Mouse (Mus musculus) embryonic facial prominence, embryonic 12.5 days (tissue): ENCODE results near the gene Iqub. TPM values are rescaled to one million over a fixed set of nuclear protein-coding genes. Genes with fewer than 3 reads are reported as not detected.

Experiments used
- ATAC-seq: fragments of 200-750 bp; cut with Nextera tagmentation; 2 replicates; pipeline ENCODE4 v1.8.0; 2017; ENCODE audit not compliant: insufficient number of reproducible peaks, insufficient read depth, low FRiP score, low TSS enrichment
- H3K27ac ChIP-seq: fragments of 300-500 bp; sonication (generic); 2 replicates; pipeline ENCODE4 v1.5.1; 2016; ENCODE audit warnings: mild to moderate bottlenecking
- H3K27me3 ChIP-seq: fragments of 300-500 bp; sonication (generic); 2 replicates; pipeline ENCODE4 v1.6.1; 2016; ENCODE audit warnings: mild to moderate bottlenecking, moderate library complexity
- H3K36me3 ChIP-seq: fragments of 300-500 bp; sonication (generic); 2 replicates; pipeline ENCODE4 v1.6.1; 2016; ENCODE audit warnings: mild to moderate bottlenecking
- H3K4me1 ChIP-seq: fragments of 300-500 bp; sonication (generic); 2 replicates; pipeline ENCODE4 v1.6.1; 2016
- H3K4me2 ChIP-seq: fragments of 300-500 bp; sonication (generic); replicated peaks from 2 replicates; pipeline ENCODE4 v1.6.1; 2016; ENCODE audit warnings: mild to moderate bottlenecking, moderate library complexity
- H3K4me3 ChIP-seq: fragments of 300-500 bp; sonication (generic); 2 replicates; pipeline ENCODE4 v1.5.1; 2016; ENCODE audit warnings: mild to moderate bottlenecking
- H3K9ac ChIP-seq: fragments of 300-500 bp; sonication (generic); 2 replicates; pipeline ENCODE4 v1.6.1; 2016; ENCODE audit warnings: mild to moderate bottlenecking, moderate library complexity
- H3K9me3 ChIP-seq: fragments of 300-500 bp; sonication (generic); 2 replicates; pipeline ENCODE4 v1.6.1; 2016; ENCODE audit warnings: mild to moderate bottlenecking, moderate library complexity
- WGBS: fragments of 180-500 bp; shearing (Covaris S2); methylation state at CpG from one replicate; pipeline ENCODE4 v1.1.7; 2016; 5-methylcytosine and 5-hydroxymethylcytosine counted together
- polyA plus RNA-seq: library from polyadenylated mRNA; unstranded; fragments of >200 nt; fragmentation: Nextera tagmentation; extraction: Ambion mirVana; gene quantifications from 2 replicates; pipeline ENCODE4 v1.2.1, GENCODE M21; 2016

Iqub gene
- polyA plus RNA-seq, 1 experiment from 2014 or later, result 0.08 TPM

- H3K27ac ChIP-seq, result no peak overlapping the region
- no peaks in the 10 kb centered on the region for H3K4me1 ChIP-seq
- WGBS, result 65% methylated on average over 3 of the region's 3 CpGs
- H3K36me3 ChIP-seq, result no peaks in the 10 kb centered on the region
- H3K9me3 ChIP-seq, result no peaks in the 10 kb centered on the region
- H3K9ac ChIP-seq, result no peak overlapping the region
- ATAC-seq, result no peak
- no peak overlapping the region for H3K4me2 ChIP-seq
- no peaks in the 10 kb centered on the region for H3K27me3 ChIP-seq
- H3K4me3 ChIP-seq, result no peak overlapping the region
Observed at GRCm38 (mm10) chr6:24532804-24533203, 17.9 kb upstream of the Iqub start.

GRCm38 (mm10) chr6:24530711-24531420 lies 16.0 kb upstream of the Iqub start:
- Histone ChIP-seq H3K4me3 (no peak overlapping the region), H3K9ac (no peak overlapping the region; the same call in 1 of the 2 replicates), H3K4me1 (peaks cover 8% of the 10 kb centered on the region), H3K27ac (no peak overlapping the region), H3K36me3 (no peaks in the 10 kb centered on the region), H3K9me3 (no peaks in the 10 kb centered on the region), H3K4me2 (peak overlapping the region; percentile 40), H3K27me3 (no peaks in the 10 kb centered on the region)
- WGBS, result 39% methylated on average over 11 of the region's 11 CpGs
- no peak for ATAC-seq

GRCm38 (mm10) chr6:24530166-24530565 lies 15.3 kb upstream of the Iqub start:
- H3K9ac ChIP-seq, result no peak overlapping the region; the same call in 1 of the 2 replicates
- peaks cover 8% of the 10 kb centered on the region for H3K4me1 ChIP-seq
- no peaks in the 10 kb centered on the region for H3K36me3 ChIP-seq
- H3K4me3 ChIP-seq, result no peak overlapping the region
- no peak overlapping the region for H3K27ac ChIP-seq
- H3K4me2 ChIP-seq, result peak overlapping the region; percentile 40
- H3K27me3 ChIP-seq, result no peaks in the 10 kb centered on the region
- no peaks in the 10 kb centered on the region for H3K9me3 ChIP-seq
- 18% methylated on average over 4 of the region's 4 CpGs for WGBS
- no peak for ATAC-seq

- Histone ChIP-seq H3K27ac (0 out of 2 replicates have a peak within 1 kb of the TSS, but pooled peaks have one; percentile 23), H3K4me3 (peak within 1 kb of the TSS; percentile 78), H3K36me3 (0 out of 2 replicates have a peak, but pooled peaks cover 4% of the 10 kb centered on the region), H3K9ac (peak within 1 kb of the TSS; percentile 74), H3K9me3 (no peaks in the 10 kb centered on the region), H3K4me2 (peak within 1 kb of the TSS; percentile 69), H3K4me1 (peaks cover 8% of the 10 kb centered on the region), H3K27me3 (no peaks in the 10 kb centered on the region)
- no peak for ATAC-seq
- WGBS, result 51% methylated on average over 2 of the region's 2 CpGs
Observed at GRCm38 (mm10) chr6:24528064-24528243, 13.1 kb upstream of the Iqub start, which contains the start of gene Asb15. Gene Asb15 (plus strand): TSS chr6:24528144.

- no peaks in the 10 kb centered on the region for H3K9me3 ChIP-seq
- H3K4me3 ChIP-seq, result peak within 1 kb of the TSS; percentile 78
- H3K36me3 ChIP-seq, result peaks cover 6% of the 10 kb centered on the region; the same call in 1 of the 2 replicates
- ATAC-seq, result peak; percentile 98
- no peaks in the 10 kb centered on the region for H3K27me3 ChIP-seq
- peak within 1 kb of the TSS; percentile 74 for H3K9ac ChIP-seq
- H3K4me1 ChIP-seq, result peaks cover 8% of the 10 kb centered on the region
- under 1% methylated on average over 53 of the region's 53 CpGs for WGBS
- H3K4me2 ChIP-seq, result peak within 1 kb of the TSS; percentile 69
- 0 out of 2 replicates have a peak within 1 kb of the TSS, but pooled peaks have one; percentile 23 for H3K27ac ChIP-seq
Observed at GRCm38 (mm10) chr6:24527155-24528063, 12.5 kb upstream of the Iqub start, which contains the start of gene Ndufa5. Gene Ndufa5 (minus strand): TSS chr6:24528013.

DNA sequence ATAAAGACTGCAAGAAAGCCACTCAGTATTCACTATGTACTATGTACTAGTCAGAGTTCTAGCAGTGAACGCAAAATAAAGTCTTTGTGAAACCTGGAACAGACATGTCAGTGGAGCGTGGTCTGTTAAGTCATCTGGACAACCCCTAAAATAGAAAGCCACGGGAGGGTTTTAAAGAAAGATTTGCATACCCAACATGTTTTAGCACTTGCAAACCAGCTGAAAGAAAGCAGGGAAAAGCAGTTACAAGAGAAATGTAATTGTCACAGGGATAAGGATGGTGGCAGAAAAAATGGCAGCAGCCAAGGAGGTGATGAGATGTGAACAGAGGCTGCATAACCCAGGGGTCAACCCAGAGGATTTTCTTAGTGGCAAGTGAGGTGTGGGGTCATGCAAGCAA lies 10.8 kb upstream of the Iqub start:
- peaks cover 8% of the 10 kb centered on the region for H3K4me1 ChIP-seq
- no peak overlapping the region for H3K9ac ChIP-seq
- H3K27ac ChIP-seq, result no peak overlapping the region
- no peaks in the 10 kb centered on the region for H3K9me3 ChIP-seq
- H3K4me2 ChIP-seq, result no peak overlapping the region; the same call in 1 of the 2 replicates
- H3K36me3 ChIP-seq, result peaks cover 18% of the 10 kb centered on the region; the same call in 1 of the 2 replicates
- no peak for ATAC-seq
- 93% methylated on average over 3 of the region's 3 CpGs for WGBS
- no peaks in the 10 kb centered on the region for H3K27me3 ChIP-seq
- H3K4me3 ChIP-seq, result no peak overlapping the region

- Histone ChIP-seq H3K36me3 (peaks cover 12% of the 10 kb centered on the region), H3K4me1 (peaks cover 5% of the 10 kb centered on the region; the same call in 1 of the 2 replicates), H3K9me3 (no peaks in the 10 kb centered on the region), H3K27me3 (no peaks in the 10 kb centered on the region), H3K27ac (no peak overlapping the region), H3K4me2 (no peak overlapping the region), H3K4me3 (no peak overlapping the region), H3K9ac (no peak overlapping the region)
- no peak for ATAC-seq
- WGBS, result 44% methylated on average over 2 of the region's 2 CpGs
Observed at GRCm38 (mm10) chr6:24516197-24516596, 1.3 kb upstream of the Iqub start.

DNA sequence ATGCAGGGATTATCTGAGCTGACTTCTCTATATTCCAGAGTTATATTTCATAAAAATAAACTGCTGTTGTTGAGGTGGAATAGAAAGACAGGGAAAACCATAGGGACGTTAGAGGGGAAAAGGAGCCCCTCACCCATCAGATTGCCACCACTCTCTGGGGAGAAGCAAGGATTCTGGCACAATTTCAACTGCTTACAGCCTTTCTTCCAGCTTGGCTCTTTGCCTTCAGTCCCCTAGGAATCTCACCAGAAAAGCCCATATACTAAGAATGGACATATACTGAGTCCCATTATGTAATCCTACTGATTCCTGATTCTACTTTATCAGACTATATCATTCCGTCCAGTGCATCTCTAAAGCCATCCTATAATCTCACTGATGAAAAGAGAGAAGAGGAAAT lies 10.7 kb downstream of the Iqub start:
- no peak for ATAC-seq
- no peak overlapping the region for H3K27ac ChIP-seq
- no peak overlapping the region for H3K9ac ChIP-seq
- no peaks in the 10 kb centered on the region for H3K4me1 ChIP-seq
- H3K36me3 ChIP-seq, result no peaks in the 10 kb centered on the region
- H3K4me3 ChIP-seq, result no peak overlapping the region
- H3K27me3 ChIP-seq, result no peaks in the 10 kb centered on the region
- no peaks in the 10 kb centered on the region for H3K9me3 ChIP-seq
- WGBS, result 85% methylated on average over 2 of the region's 2 CpGs
- H3K4me2 ChIP-seq, result no peak overlapping the region

GRCm38 (mm10) chr6:24490341-24490740 lies 24.5 kb downstream of the Iqub start:
- Histone ChIP-seq H3K27ac (no peak overlapping the region), H3K4me1 (no peaks in the 10 kb centered on the region), H3K36me3 (no peaks in the 10 kb centered on the region), H3K9ac (no peak overlapping the region), H3K4me3 (no peak overlapping the region), H3K27me3 (no peaks in the 10 kb centered on the region), H3K9me3 (no peaks in the 10 kb centered on the region), H3K4me2 (no peak overlapping the region)
- no peak for ATAC-seq
- WGBS, result 14% methylated on average over 1 of the region's 1 CpGs

DNA sequence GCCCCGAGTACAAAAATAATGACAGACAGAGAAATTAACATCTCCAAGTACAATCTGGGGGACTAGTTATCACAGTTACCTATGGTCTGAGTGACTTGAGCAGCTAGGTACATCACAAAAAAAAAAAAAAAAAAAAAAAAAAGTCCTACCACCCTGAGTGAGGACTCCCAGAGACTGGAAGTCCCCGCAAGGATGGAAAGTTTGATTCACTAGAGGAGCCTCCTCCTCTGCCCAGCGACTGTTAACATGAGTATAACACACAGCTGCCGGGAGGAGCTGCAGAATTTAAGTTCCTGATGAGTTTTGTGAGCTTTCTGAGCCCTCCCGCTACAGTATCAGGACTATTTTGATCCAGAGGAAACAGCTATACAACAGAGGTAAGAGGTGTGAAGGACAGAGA lies 28.3 kb downstream of the Iqub start:
- Histone ChIP-seq H3K36me3 (no peaks in the 10 kb centered on the region), H3K4me1 (no peaks in the 10 kb centered on the region), H3K9ac (no peak overlapping the region), H3K27me3 (no peaks in the 10 kb centered on the region), H3K27ac (no peak overlapping the region), H3K9me3 (no peaks in the 10 kb centered on the region), H3K4me3 (no peak overlapping the region), H3K4me2 (no peak overlapping the region)
- 83% methylated on average over 5 of the region's 5 CpGs for WGBS
- no peak for ATAC-seq

- Histone ChIP-seq H3K4me2 (no peak overlapping the region), H3K36me3 (no peaks in the 10 kb centered on the region), H3K4me3 (no peak overlapping the region), H3K27me3 (no peaks in the 10 kb centered on the region), H3K9ac (no peak overlapping the region), H3K27ac (no peak overlapping the region), H3K9me3 (no peaks in the 10 kb centered on the region), H3K4me1 (no peaks in the 10 kb centered on the region)
- ATAC-seq, result no peak
- WGBS, result 81% methylated on average over 1 of the region's 1 CpGs
Observed at GRCm38 (mm10) chr6:24470571-24471132, 44.2 kb downstream of the Iqub start.
